Mouse (Mus musculus) activated CD4-positive, CD25-positive, alpha-beta regulatory T cell, adult 4 months (primary cell): ENCODE measurements around the gene Pon2. TPM values are rescaled to one million over a fixed set of nuclear protein-coding genes. Genes with fewer than 3 reads are reported as not detected.

Experiments used
- ATAC-seq: one replicate; pipeline ENCODE4 v1.8.0; 2017
- polyA plus RNA-seq, 2 experiments: library from polyadenylated mRNA; unstranded; fragments of 100-300 nt; shearing (Covaris generic); gene quantifications; one replicate each; pipeline ENCODE4 v1.2.1; 2017

Gene Pon2
- polyA plus RNA-seq, 2 experiments from 2014 or later, result 66.2 to 71.5 TPM

DNA sequence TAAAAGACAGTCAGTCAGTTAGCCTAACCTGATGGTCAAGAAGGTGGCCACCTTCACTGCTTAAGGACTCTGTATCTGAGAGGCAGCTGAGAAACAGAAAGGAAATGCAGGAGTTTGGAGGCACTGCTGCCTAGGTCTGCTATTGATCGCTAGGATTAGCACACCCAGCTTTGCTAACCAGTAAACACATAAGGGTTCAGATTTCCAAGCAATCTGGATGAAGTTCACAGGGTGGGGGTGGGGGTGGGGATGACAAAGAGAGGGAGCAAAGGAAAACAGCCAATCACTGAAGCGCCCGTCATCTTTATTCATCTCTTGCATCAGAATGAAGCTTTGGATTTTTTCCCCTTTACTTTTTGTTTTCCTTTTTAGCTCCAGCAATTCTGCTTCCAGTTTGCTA is 76.2 kb downstream of the Pon2 start:
- ATAC-seq, result no peak

DNA sequence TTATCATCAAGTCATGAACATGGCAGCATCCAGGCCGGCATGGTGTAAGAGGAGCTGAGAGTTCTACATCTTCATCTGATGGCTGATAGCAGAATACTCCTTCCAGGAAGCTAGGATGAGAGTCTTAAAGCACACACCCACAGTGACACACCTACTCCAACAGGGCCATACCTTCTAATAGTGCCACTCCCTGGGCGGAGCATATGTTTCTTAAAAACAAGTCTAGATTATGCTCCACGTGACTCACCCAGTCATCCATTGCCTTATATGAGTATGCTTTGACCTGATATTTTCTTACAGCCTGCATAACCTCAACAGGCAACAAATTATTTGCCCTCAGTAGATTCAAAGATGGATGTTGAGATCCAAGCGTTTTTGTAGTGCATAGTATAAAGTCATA is 80.1 kb downstream of the Pon2 start:
- no peak for ATAC-seq

Other genes starting within 250 kb of the Pon2 start
- not detected for gene Pon1, start 104.5 kb downstream of the Pon2 start, polyA plus RNA-seq
- gene Pon3, start 42.2 kb downstream of the Pon2 start, polyA plus RNA-seq, result 10 to 100 TPM; 22.0 to 28.1 TPM
- not detected for gene Asb4, start 84.9 kb upstream of the Pon2 start, polyA plus RNA-seq
- gene Pdk4, start 197.9 kb upstream of the Pon2 start, polyA plus RNA-seq, result not detected